Mouse (Mus musculus) gastrocnemius, postnatal 36 days (tissue): ENCODE results near the gene Slc6a17. TPM values are rescaled to one million over a fixed set of nuclear protein-coding genes. Genes with fewer than 3 reads are reported as not detected.
A peak's percentile ranks its signal among the peaks of the same experiment; 100 is the strongest.

Experiments used
- DNase-seq, 2 experiments: peaks; one replicate each; pipeline ENCODE4 v3.0.0; 2022
- intact Hi-C: fragments of 180-260 bp; cut with DNase I; formaldehyde crosslinking; loops from one replicate; pipeline ENCODE4 v1.15.1; 2025
- long read RNA-seq, 2 experiments: library from polyadenylated mRNA; stranded (forward); transcript quantifications; one replicate each; pipeline ENCODE4 v2.0.0; 2021
- total RNA-seq, 2 experiments: library from RNA; stranded (reverse); gene quantifications; 2 replicates each; pipeline ENCODE4 v1.2.3; 2021

Slc6a17 gene
- 1 to 10 TPM in 1 of 2 experiments, under 1 TPM in 1; 0.26 to 1.4 TPM for total RNA-seq
- long read RNA-seq, experiment 1: 0 reads
- long read RNA-seq, experiment 2: 0 reads

GRCm38 (mm10) chr3:107517631-107518108 lies at the start of gene Slc6a17:
Slc6a17 (minus strand) TSS chr3:107518018.
- DNase-seq: no peak
- intact Hi-C loops: no loop called here

DNA sequence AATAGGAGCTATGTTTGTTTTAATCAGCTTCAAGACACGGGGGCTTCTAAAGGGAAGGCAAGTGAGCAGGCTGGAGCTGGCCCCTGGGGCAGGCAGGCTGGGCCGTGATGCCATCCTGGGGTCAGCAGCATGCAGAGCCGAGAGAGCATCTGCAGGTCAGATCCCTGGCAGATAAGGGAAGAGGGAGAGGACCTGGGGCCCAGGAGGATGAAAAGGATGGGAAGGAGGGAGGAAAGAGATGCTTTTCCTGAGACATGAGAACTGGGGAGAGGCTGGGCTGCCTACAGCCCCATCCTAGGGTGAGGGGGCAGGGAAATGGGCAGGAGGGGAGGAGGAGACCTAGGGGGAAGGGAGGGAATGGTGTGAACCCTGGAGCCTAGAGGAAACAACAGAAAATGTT lies 47.5 kb upstream of the Slc6a17 start:
- intact Hi-C loops: no loop called here
- no peak for DNase-seq

GRCm38 (mm10) chr3:107563880-107564279 lies 46.1 kb upstream of the Slc6a17 start:
- no peak for DNase-seq
- intact Hi-C loops: no loop called here

DNA sequence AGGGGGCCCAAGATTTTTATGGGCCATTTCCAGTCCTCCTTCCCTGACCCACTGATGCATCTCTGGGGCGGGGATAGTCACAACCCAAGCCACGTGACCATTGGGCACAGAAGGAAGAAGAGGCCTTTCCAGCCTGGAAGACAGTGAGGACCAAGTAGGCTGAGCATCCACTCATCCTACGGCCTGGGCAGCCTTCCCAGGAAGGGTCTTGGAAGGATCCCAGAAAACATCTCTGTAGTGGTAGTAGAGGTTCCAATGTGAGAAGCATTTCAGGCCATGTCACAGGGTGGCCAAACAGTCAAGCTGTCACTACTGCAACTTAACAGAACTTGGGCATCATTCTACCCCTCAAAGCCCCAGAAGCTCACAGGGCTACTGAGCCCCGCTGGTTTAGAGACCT lies 44.8 kb upstream of the Slc6a17 start:
- no peak for DNase-seq
- intact Hi-C loops: no loop called here

- no peak for DNase-seq
- intact Hi-C loops: no loop called here
These were observed 44.3 kb upstream of the Slc6a17 start for GRCm38 (mm10) chr3:107562104-107562503.

DNA sequence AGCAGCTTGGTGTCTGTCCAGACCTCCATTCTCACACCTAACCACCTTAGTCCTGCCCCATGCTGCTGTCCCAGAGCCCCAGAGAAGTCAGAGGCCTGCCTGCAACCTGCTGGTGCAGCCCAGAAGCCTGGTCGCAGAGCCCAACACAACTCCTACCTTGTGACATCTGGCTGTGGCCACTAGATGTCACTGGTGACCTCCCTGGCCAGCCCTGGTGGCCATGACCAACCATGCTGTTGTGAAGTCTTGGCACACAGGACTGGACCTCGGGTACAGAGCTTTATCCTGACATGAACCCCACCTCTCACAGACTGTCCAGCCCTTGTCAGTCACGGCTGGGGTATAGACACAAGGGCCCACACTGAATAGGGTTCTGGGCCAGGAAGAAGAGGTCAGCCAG lies 41.4 kb upstream of the Slc6a17 start:
- peak; percentile 57 to 63 for DNase-seq
- intact Hi-C loops: no loop called here

DNA sequence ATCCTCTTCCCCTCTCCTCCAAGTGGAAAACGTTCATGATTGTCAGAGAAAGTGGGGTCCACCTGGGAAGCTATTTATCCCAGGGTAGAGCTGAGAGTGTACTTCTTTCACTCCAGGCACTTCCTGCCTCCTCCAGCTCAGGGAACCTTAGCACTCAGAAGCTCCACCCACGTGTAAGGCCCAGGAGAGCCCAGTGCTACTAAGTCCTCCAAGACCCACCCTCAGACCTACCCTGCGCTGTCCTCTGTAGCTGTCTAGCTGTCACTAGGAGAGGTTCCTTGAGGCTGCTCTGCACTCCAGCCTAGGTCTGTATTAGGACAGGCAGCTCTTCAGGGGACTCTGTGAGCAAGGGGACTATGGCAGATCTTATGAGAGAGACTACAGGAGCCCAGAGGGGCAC lies 40.9 kb upstream of the Slc6a17 start:
- intact Hi-C loops: no loop called here
- DNase-seq: no peak

GRCm38 (mm10) chr3:107554842-107555241 lies 37.0 kb upstream of the Slc6a17 start, which contains the start of gene Ubl4b:
Ubl4b (minus strand) TSS chr3:107555073.
- intact Hi-C loops: no loop called here
- DNase-seq: no peak

DNA sequence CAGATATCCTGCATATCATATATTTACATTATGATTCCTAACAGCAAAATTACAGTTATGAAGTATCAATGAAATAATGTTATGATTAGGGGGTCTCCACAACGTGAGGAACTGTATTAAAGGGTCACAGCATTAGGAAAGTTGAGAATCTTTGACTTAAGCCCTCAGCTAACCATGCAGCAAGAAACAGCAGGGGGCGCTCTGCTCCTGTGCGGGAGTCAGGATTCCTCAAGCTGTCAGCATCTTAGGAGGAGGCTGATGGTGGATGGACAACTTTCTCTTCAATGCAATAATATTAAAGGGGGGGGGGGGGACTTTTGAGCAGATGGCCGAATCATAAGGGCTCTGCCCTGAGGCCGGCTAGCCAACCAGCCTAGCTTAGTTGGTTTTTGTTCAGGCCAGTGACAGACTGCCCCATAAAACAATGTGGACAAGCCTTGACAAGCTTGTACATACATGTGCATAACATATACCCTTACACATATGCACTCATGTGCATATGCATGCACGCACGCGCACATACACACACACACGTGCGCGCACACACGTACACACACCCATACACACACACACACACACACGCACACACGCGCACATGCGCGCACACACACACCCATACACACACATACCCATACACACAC lies 32.7 kb upstream of the Slc6a17 start:
- DNase-seq: peak in 1 of 2 experiments; percentile 54
- intact Hi-C loops: no loop called here

- no peak for DNase-seq
- intact Hi-C loops: no loop called here
These were observed 29.1 kb upstream of the Slc6a17 start for GRCm38 (mm10) chr3:107546956-107547355.

DNA sequence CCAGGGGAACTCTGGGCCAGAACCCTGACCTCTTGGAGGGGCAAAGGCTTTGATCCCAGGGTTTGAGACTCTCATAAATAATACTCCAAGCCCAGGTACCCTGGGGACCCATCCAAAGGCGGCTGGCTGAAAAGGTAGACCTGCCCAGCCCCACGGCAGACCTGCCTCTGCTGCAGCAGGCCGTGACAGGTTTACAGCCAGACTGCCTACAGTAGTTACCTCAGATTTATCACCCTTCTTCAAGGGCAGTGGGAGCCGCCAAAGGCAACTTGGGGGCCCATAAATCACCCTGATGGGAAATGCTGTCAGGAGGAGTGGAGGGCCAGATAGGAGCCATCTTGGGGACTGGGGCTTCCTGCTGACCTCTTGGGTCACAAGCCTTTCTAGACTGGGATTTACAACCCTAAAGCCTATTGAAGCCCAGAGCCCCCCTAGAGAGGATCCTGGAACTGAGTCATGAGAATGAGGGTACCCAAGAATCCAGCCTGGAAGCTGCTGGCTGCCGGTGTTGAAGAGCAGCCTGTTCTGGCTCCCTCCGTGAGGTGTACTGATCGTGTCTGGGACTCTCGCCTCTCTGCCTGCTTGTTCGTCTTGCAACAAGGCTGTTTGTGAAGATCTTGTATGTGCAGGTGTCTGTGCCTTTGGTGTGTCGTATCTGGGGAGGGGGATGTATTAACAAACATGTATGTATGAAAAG lies 28.0 kb upstream of the Slc6a17 start:
- DNase-seq: no peak
- intact Hi-C loops: no loop called here

DNA sequence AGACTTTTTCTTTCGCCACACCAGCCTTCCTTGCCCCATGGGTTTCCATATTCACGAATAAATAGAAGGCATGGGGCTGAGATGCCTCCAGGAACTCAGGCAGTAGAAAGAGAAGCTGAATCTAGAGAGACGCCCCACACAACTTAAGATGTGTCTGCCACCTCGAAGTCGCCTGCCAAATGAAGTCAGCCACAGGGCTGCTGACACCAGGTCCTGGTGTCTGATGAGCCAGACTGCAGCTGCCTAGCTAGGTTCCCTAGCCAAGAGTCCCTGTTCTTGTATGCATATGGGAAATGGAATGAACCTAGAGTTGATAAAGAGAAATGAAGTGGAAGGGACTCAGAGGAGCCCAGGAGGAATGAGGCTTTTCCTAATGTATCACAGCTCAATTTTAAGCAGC lies 27.5 kb upstream of the Slc6a17 start:
- DNase-seq: no peak
- intact Hi-C loops: no loop called here

DNA sequence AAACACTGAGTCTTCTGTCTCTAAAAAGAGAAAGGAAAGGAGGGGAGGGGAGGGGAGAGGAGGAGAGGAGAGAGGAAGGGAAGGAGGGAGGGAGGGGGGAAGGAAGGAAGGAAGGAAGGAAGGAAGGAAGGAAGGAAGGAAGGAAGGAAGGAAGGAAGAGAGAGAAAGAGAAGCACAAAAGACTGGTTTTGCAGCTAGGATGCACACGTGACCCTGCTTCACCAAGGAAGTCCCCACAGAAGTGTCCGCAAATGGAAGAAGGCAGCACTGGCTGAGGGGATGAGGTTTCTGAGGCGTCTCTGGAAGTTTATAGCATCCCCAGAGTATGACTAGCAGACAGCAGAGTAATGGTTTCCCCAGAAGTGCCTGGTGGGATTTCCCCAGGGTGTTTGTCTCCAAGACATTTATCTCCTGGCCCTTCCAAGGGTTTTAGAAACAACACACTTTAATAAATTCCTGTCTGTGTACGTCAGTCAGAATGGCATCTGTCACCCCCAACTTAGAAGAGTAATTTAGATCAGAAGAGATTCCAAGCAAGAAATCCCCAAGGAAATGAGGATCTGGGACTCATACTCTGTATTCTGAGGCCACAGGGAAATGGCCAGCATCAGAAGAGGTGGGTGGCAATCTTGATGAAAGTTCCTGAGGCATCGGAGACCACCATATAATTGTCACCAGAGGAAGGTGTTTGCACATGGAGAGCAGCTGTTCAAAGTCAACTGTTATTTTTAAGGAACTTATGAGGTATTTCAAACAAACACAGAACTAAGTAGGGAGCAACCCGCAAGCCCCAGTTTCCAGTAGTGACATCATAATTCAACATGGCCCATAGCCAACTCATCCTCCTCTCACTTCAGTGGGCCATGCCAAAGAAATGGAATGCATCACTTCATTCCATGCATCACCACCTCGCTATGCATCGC lies 25.6 kb upstream of the Slc6a17 start:
- DNase-seq: no peak
- intact Hi-C loops: no loop called here

DNA sequence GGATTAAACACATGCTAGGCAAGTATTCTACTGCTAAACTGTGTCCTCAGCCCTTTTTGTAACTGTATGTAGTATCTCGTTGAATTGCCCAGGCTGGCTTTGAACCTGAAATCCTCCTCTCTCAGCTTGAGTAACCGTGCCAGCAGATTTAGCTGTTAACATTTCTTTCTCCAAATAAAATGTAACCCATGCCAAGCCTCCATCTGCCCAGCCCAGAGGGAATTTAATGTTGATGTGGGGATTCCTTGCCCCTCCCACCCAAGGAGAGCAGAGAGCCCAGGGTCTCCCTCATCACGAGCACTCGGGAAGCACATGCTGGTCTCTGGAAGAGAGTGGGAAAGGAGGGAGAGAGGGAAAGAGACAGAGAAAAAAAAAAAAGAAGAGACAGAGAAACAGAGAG lies 24.8 kb upstream of the Slc6a17 start:
- DNase-seq: no peak
- intact Hi-C loops: no loop called here

DNA sequence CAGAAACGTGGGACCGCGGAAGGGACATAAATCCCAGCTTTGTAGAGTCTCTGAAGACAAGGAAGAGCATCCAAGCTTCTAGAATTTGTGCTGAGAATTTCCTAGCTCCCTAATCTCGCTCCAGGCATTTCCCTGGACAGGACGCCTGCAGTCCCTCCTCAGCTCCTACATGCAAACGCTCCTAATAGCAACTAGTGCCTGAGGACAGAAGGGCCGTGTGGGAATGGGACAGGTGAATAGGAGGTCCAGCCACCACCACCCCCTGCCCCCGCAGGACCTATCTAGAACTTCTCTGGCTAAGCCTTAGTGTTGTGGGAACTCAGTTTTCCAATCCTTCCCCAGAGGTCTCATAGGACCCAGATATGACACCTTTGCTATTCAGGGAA lies 19.7 kb upstream of the Slc6a17 start:
- no peak for DNase-seq
- intact Hi-C loops: no loop called here

- no peak for DNase-seq
- intact Hi-C loops: no loop called here
These were observed 19.1 kb upstream of the Slc6a17 start for GRCm38 (mm10) chr3:107536810-107537503.

- intact Hi-C loops: no loop called here
- DNase-seq: no peak
These were observed 17.1 kb upstream of the Slc6a17 start for GRCm38 (mm10) chr3:107534951-107535350.

GRCm38 (mm10) chr3:107533532-107533931 lies 15.7 kb upstream of the Slc6a17 start:
- intact Hi-C loops: no loop called here
- no peak for DNase-seq

- no peak for DNase-seq
- intact Hi-C loops: no loop called here
These were observed 12.8 kb upstream of the Slc6a17 start for GRCm38 (mm10) chr3:107530581-107530980.

- intact Hi-C loops: no loop called here
- DNase-seq: no peak
These were observed 11.4 kb upstream of the Slc6a17 start for GRCm38 (mm10) chr3:107529182-107529581.
